Mouse (Mus musculus) gonadal fat pad, adult 2 months (tissue): ENCODE results near the gene Cog5. TPM values are rescaled to one million over a fixed set of nuclear protein-coding genes. Genes with fewer than 3 reads are reported as not detected.

Experiments
- DNase-seq: peaks from one replicate; pipeline ENCODE4 v3.0.0-alpha.2; 2012; ENCODE audit warnings: low read depth
- polyA plus RNA-seq: library from polyadenylated mRNA; depleted of rRNA; stranded (reverse); fragments of >200 nt; gene quantifications from 2 replicates; pipeline ENCODE4 v1.2.3, GENCODE M21; 2012; rRNA removed

Gene Cog5
- polyA plus RNA-seq, 1 experiment, result 25.6 TPM

DNA sequence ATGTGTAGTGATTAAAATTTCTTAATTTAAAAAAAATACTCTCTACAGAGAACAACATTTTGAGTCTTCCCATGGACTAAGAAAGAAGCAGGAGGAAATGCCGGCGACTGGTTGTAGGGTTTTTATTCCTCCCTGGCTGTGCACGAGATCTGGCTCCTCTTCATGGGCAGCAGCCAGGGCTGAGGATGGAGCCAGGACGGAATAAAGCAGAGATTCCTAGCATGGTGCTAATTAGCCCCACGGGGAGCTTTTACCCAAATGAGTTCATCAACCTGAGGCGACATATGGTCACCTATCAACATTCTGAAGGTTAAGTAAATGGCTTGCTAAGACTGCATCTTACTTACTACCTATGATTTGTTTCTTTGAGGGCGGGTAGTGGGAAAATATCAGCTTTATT lies 328.6 kb downstream of the Cog5 start:
- no peak for DNase-seq

DNA sequence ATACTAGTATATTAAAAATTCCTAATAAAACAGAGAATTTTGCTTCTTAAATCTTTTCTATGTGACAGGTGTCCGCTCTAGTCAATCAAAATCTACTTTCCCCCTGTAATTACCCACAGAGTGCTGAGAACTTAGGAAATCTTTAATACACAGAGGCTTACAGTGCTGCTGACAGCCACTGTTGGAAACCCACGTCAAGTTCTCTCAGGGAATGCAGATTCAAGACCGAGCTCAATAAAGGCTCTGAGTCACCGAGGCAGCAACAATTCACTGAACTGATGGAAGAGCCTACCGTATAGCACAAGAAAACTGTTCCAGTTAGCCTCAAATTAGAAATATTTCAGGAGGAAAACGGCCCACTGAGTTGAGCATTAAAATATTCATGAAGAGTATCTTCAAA lies 329.1 kb downstream of the Cog5 start:
- no peak for DNase-seq

DNA sequence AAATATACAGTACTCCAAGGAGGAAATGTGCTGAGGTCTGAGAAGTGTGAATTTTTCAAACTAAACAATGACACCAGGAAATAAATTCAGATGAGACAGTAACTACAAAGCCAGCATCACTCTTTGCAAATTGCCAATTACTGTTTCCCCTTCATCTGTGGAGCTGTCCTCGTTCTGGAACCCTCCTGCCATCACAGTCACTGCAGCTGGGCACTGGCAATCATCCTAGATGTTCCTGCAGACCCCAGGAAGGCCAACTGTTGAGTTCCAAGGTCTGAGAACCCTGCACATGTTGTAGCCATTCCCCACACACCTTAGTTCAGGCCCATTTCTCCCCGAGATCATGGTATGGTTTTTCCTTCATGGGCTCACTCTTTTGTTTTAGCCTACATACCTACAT lies 329.5 kb downstream of the Cog5 start:
- DNase-seq, result no peak

DNA sequence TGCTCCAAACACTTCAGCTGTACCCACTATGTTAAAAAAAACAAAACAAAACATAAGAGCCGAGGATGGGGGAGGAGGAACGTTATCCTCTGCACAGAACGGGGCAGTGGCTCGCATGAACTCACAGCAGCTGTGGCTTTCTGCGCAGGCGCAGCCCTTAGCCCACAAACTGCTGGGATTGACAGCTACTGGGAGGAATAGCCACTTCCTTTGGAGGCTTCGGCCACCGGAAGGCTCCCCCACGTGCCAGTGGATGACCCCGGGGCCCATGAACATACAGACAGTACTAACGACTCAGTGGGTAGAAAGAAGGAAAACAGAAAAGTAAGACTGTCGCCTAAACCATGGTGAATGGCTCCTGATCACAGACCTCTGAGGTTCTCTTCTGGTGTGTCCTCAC lies 330.0 kb downstream of the Cog5 start:
- no peak for DNase-seq

DNA sequence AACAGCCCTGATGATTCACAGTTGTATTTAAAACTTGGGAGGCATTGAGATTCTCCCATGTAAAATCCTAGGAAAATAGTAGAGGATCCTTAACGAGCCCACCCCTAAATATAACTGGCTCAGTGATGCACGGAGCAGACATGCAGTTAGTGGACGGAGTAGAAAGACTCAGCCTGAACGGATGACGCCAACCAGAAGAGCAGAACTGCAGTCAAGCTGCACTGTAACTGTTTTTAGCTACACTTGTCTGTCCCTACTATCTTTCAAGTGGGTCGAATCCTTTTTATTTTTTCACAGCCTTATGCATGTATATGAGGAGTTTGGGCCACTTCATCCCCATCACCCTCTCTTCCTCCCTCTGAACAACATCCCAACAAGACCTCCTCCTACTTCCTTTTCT lies 331.1 kb downstream of the Cog5 start:
- DNase-seq, result no peak

DNA sequence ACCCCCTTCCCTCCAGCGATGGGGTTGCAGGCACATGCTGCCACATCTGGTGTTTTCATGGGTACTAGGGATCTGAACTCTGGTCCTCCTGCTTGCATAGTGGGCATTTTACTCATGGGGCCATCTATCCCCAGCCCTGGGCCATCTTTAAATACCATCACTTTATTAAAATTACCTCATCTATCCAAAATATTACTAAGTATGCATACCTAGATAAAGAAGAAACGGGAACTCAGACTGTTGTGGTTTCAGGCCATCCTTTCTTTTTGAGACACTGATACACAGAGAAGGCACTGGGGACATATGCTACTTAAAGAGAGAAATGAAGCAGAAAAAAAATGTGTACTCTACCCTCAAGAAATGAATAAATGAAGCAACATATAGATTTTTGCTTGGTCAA lies 331.8 kb downstream of the Cog5 start:
- no peak for DNase-seq

Other genes with a start within 250 kb of the Cog5 start
- gene Cbll1, start 155.3 kb upstream of the Cog5 start, polyA plus RNA-seq, result 3.2 and 5.5 TPM in 2 replicates
- not detected in 2 replicates for gene Slc26a4, start 94.9 kb upstream of the Cog5 start, polyA plus RNA-seq
- gene Bcap29, start 20.2 kb upstream of the Cog5 start, polyA plus RNA-seq, result 3.9 and 4.3 TPM in 2 replicates
- 2.8 and 3.6 TPM in 2 replicates for gene Dus4l, start within 50 bp of the Cog5 start, polyA plus RNA-seq
- not detected in 2 replicates for gene Gpr22, start 59.1 kb downstream of the Cog5 start, polyA plus RNA-seq